Mouse (Mus musculus) lung, embryonic 14.5 days (tissue): ENCODE measurements around the gene Exoc6. TPM values are rescaled to one million over a fixed set of nuclear protein-coding genes. Genes with fewer than 3 reads are reported as not detected.

Experiments used
- ATAC-seq: fragments of 200-750 bp; cut with Nextera tagmentation; 2 replicates; pipeline ENCODE4 v1.8.0; 2017; ENCODE audit warnings: mild to moderate bottlenecking, moderate TSS enrichment, moderate library complexity; ENCODE audit not compliant: insufficient read depth
- DNase-seq: peaks from one replicate; pipeline ENCODE4 v3.0.0-alpha.2; 2015
- H3K27ac ChIP-seq: fragments of 300-500 bp; sonication (generic); 2 replicates; pipeline ENCODE4 v1.5.1; 2014; ENCODE audit warnings: low read depth, mild to moderate bottlenecking, moderate library complexity
- H3K27me3 ChIP-seq: fragments of 300-500 bp; sonication (generic); 2 replicates; pipeline ENCODE4 v1.6.1; 2014; ENCODE audit warnings: low read length, control low read depth; ENCODE audit not compliant: insufficient read depth
- H3K36me3 ChIP-seq: fragments of 300-500 bp; sonication (generic); 2 replicates; pipeline ENCODE4 v1.6.1; 2014; ENCODE audit warnings: control low read depth; ENCODE audit not compliant: insufficient read depth
- H3K4me1 ChIP-seq: fragments of 300-500 bp; sonication (generic); 2 replicates; pipeline ENCODE4 v1.6.1; 2014; ENCODE audit warnings: antibody characterized with exemption, control low read depth; ENCODE audit not compliant: insufficient read depth
- H3K4me2 ChIP-seq: fragments of 300-500 bp; sonication (generic); 2 replicates; pipeline ENCODE4 v1.6.1; 2014; ENCODE audit warnings: mild to moderate bottlenecking
- H3K4me3 ChIP-seq: fragments of 300-500 bp; sonication (generic); 2 replicates; pipeline ENCODE4 v1.5.1; 2014; ENCODE audit warnings: low read depth, low read length
- H3K9ac ChIP-seq: fragments of 300-500 bp; sonication (generic); 2 replicates; pipeline ENCODE4 v1.6.1; 2014
- H3K9me3 ChIP-seq: fragments of 300-500 bp; sonication (generic); 2 replicates; pipeline ENCODE4 v1.6.1; 2016; ENCODE audit warnings: low read depth, low read length, control low read depth
- CTCF ChIP-seq: IDR thresholded peaks from 2 replicates; pipeline ENCODE4 v1.5.1; 2016; ENCODE audit warnings: antibody characterized with exemption, low read depth
- WGBS: fragments of 180-500 bp; shearing (Covaris S2); extraction: QIAGEN DNeasy Blood & Tissue Kit; methylation state at CpG from one replicate; pipeline ENCODE4 v1.1.7; 2014; 5-methylcytosine and 5-hydroxymethylcytosine counted together
- polyA plus RNA-seq: library from polyadenylated mRNA; unstranded; fragments of >200 nt; fragmentation: Nextera tagmentation; extraction: Ambion mirVana; gene quantifications from 2 replicates; pipeline ENCODE4 v1.2.1, GENCODE M21; 2014

Gene Exoc6
- polyA plus RNA-seq, 1 experiment from 2014 or later, result 13.2 TPM

DNA sequence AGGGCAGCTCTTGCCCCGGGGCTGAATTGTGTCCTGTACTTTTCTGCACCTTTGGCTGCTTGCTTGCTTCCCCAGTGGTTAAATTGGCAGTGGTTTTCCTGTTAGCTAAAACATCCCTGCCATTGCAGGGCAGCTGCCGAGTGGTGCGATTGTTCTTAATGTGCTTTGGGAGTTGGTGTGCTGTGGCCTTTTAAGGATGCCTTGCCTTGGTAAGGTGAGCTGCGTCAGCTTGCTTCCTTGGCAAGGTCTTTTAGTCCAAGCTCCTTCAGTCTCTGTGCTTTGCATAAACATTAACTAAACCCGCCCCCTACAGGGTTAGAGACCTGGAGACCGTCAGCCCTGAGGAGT, 9.8 kb downstream of the Exoc6 start:
- no peak for TF ChIP-seq CTCF
- ATAC-seq (no peak), DNase-seq (peak; percentile 32)
- Histone ChIP-seq H3K4me2 (peak overlapping the region; percentile 35; the same call in 1 of the 2 replicates), H3K27me3 (no peaks in the 10 kb centered on the region), H3K9ac (no peak overlapping the region), H3K9me3 (no peaks in the 10 kb centered on the region), H3K4me3 (no peak overlapping the region), H3K36me3 (no peaks in the 10 kb centered on the region), H3K4me1 (peaks cover 4% of the 10 kb centered on the region), H3K27ac (0 out of 2 replicates have a peak overlapping the region, but pooled peaks have one; percentile 30)
- 21% methylated on average over 6 of the region's 6 CpGs for WGBS

DNA sequence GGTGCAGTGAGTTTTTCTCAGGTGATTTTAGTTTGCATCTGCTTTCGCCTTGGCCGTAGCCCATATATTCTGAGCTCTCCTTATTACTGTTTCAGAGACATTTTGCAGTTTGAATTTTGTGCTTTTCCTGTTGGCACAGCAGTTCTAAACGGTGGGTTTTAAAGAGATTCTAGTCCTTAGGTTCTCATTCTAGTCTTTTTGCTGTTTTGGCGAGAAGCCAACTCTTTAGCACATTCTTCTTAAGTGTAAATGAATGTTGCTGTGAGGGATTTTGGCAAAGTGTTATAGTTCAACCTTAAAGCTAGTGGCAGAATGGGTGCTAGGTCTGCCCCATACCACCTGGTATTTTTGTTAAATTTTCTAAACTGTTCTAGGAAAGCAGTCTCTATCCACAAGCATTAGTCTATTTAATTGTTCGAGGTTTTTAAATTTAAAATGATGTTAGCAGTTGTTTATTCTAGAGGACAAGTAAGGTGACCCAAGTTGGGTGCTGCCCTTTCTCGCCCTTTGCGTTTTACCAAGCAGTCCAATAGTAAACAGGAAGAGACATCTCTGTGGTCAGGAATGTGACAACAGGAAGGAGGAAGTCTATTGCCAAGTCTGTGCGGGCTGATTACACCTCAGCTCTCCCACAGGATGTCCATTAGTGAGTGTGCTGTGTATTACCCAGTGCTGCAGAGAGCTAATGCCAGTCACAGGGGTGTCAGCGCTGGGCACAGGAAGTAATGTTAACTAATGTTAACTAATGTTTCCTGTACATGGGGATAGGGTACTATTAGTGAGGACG, 11.1 kb downstream of the Exoc6 start:
- H3K27ac ChIP-seq, result no peak overlapping the region
- TF ChIP-seq CTCF, result no peak

DNA sequence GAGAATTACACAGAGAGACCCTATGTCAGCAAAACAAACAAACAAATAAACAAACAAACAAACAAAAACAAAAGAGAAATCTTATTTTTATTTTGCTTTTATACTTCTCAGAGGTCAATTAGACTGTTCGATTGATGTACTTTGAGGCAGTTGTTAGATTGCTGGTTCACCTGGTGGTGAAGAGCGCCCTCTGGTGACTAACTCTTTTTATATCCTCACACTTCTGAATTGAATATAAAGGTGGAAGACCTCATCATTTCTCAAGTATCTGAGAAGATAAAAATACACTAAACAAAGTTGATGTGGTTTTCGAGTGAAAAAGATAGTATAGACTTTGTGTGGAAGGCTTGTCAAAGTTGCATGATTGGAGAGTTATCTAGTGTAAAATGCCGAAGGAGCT, 13.5 kb downstream of the Exoc6 start:
- peak; percentile 74 for TF ChIP-seq CTCF
- Histone ChIP-seq H3K4me1 (peaks cover 4% of the 10 kb centered on the region), H3K27me3 (no peaks in the 10 kb centered on the region), H3K9me3 (no peaks in the 10 kb centered on the region), H3K4me2 (no peak overlapping the region), H3K36me3 (no peaks in the 10 kb centered on the region), H3K9ac (no peak overlapping the region), H3K4me3 (no peak overlapping the region), H3K27ac (no peak overlapping the region)
- DNase-seq (peak; percentile 79), ATAC-seq (no peak)
- 25% methylated on average over 4 of the region's 4 CpGs for WGBS

More for the DNA sequence above, 11.1 kb downstream of the Exoc6 start:
- DNase-seq (peak; percentile 61), ATAC-seq (peak; percentile 75; the same call in 1 of the 2 replicates)
- Histone ChIP-seq H3K4me3 (no peak overlapping the region), H3K9me3 (no peaks in the 10 kb centered on the region), H3K4me2 (no peak overlapping the region), H3K9ac (no peak overlapping the region), H3K4me1 (peaks cover 4% of the 10 kb centered on the region), H3K27me3 (no peaks in the 10 kb centered on the region), H3K36me3 (no peaks in the 10 kb centered on the region)
- 44% methylated on average over 10 of the region's 10 CpGs for WGBS

DNA sequence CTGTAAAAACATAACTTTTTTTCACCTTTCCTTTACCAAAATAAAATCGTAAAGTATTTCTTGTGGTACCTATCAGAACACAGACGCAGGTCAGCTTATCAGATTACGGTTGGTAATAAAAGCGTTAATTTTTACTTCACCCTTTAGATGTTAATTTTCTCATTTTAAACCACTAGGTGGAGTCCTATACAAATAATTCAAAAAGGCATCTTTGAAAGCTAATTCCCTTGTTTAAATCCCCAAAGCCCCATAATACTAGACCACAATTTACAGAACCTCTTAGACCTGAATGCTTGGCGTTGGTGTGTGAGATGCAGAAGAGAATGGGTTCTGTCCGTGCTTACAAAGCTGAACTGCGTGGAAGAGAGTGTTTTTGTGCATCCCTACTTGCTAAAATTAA, 15.6 kb downstream of the Exoc6 start:
- H3K4me3 ChIP-seq, result no peak overlapping the region
- H3K9me3 ChIP-seq, result no peaks in the 10 kb centered on the region
- no peak overlapping the region for H3K4me2 ChIP-seq
- DNase-seq, result peak; percentile 69
- H3K9ac ChIP-seq, result no peak overlapping the region
- TF ChIP-seq CTCF, result 0 out of 2 replicates have a peak, but pooled peaks have one; percentile 32
- ATAC-seq, result no peak
- H3K36me3 ChIP-seq, result no peaks in the 10 kb centered on the region
- no peaks in the 10 kb centered on the region for H3K27me3 ChIP-seq
- no peaks in the 10 kb centered on the region for H3K4me1 ChIP-seq
- H3K27ac ChIP-seq, result no peak overlapping the region
- 41% methylated on average over 7 of the region's 7 CpGs for WGBS

DNA sequence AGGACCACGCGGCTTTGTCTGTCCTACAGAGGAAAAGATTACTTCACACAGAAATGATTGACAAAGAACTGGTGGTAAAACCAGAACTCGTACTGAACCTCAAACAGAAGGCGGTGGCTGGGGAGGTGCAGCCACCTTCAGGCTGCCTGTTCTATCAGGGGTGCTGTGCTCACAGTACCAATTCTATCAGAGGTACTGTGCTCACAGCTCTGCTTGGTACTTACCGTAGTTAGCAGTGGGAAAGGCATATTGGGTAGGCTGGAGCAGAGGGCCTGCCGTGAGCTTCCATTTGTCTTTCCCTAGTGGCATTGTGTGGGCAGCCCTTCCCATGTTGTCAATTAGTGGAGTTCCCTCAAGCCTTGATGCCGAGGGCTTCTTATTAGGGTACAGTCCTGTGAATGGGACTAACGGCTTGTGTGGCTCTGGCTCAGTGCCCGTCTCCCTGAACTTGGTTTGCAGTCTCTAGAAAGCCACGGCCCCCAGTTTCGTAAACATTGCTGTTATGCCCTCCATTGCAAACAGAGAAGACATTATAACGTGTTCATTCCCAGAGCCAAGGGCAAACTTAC, 19.1 kb downstream of the Exoc6 start:
- no peaks in the 10 kb centered on the region for H3K4me1 ChIP-seq
- H3K27ac ChIP-seq, result no peak overlapping the region
- 0 out of 2 replicates have a peak, but pooled peaks cover 3% of the 10 kb centered on the region for H3K36me3 ChIP-seq
- WGBS, result 75% methylated on average over 12 of the region's 12 CpGs
- ATAC-seq (no peak), DNase-seq (no peak)
- no peak for TF ChIP-seq CTCF
- H3K4me2 ChIP-seq, result no peak overlapping the region
- H3K9ac ChIP-seq, result no peak overlapping the region
- H3K27me3 ChIP-seq, result no peaks in the 10 kb centered on the region
- no peaks in the 10 kb centered on the region for H3K9me3 ChIP-seq
- no peak overlapping the region for H3K4me3 ChIP-seq

DNA sequence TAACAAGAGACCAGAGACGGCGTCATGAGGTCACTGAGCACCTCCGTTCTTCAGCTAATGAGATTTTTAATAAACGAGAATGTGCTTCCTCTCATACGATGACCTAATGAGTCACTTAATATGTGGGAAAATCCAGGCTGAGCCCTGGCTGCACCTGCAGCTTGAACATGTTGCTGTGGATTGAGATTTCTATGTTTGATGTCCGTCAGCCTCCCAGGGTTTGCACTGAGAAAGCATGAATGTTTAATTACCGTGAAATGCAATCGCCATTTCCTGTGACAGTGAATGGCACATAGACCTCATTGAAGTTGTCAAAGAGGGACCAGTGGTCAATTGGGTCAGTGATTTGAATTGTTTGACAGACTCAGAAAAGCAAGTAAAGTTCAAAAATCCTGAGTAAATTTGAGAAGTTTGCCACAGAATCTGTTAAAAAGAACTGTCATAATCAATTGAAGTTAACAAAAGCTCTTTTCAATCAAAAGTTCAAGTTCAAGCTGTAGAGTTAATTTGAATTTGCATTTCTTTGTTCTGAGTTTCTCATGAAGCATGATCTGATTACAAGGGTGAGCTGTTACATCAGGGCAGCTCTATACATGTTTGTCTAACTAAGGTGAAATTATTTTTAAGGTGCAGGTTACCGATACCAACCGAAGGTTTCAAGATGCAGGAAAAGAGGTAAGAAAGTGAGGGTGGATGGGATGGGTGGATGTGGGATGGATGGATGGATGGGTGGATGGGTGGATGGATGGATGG, 20.9 kb downstream of the Exoc6 start:
- Histone ChIP-seq H3K9me3 (no peaks in the 10 kb centered on the region), H3K4me1 (no peaks in the 10 kb centered on the region), H3K27ac (no peak overlapping the region), H3K9ac (no peak overlapping the region), H3K4me2 (no peak overlapping the region), H3K36me3 (0 out of 2 replicates have a peak, but pooled peaks cover 3% of the 10 kb centered on the region), H3K4me3 (no peak overlapping the region), H3K27me3 (no peaks in the 10 kb centered on the region)
- 81% methylated on average over 10 of the region's 10 CpGs for WGBS
- ATAC-seq, result no peak
- no peak for DNase-seq
- TF ChIP-seq CTCF, result no peak

DNA sequence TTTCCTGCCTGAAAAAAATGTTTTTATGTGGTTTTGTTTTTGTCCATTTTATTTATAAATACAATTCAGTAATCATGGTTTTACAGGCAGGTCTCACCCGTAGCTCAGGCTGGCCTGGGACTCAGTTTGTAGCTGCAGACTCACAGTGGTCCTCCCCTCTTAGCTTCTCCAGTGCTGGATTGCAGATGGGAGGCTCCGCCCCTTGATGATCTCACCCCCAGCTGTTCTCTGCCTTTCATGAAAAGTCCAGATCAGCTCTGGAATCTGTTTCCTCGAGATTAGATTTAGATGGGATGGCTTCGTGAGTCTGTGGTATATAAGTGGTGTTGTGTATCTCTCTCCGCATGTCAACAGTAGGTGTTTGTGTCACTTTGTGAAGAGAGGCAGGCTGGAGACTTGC, 24.6 kb downstream of the Exoc6 start:
- DNase-seq (peak; percentile 46), ATAC-seq (no peak; the same call in 1 of the 2 replicates)
- Histone ChIP-seq H3K27me3 (no peaks in the 10 kb centered on the region), H3K4me3 (no peak overlapping the region), H3K9ac (no peak overlapping the region), H3K36me3 (0 out of 2 replicates have a peak, but pooled peaks cover 3% of the 10 kb centered on the region), H3K27ac (no peak overlapping the region), H3K4me1 (no peaks in the 10 kb centered on the region), H3K9me3 (no peaks in the 10 kb centered on the region), H3K4me2 (no peak overlapping the region)
- WGBS, result 44% methylated on average over 5 of the region's 5 CpGs
- TF ChIP-seq CTCF, result no peak
